Mouse (Mus musculus) ES-E14 (cell line): Measurements from ENCODE around the gene Cnppd1. TPM values are rescaled to one million over a fixed set of nuclear protein-coding genes. Genes with fewer than 3 reads are reported as not detected.

Experiments used
- DNase-seq: peaks from one replicate; pipeline ENCODE4 v3.0.0-alpha.2; 2013; ENCODE audit warnings: low read depth, low spot score
- H3K27ac ChIP-seq: 2 replicates; pipeline ENCODE4 v1.5.1; 2012; ENCODE audit warnings: low read depth, mild to moderate bottlenecking, low read length, moderate library complexity, mixed read lengths; ENCODE audit not compliant: poor library complexity, insufficient read depth, severe bottlenecking
- H3K36me3 ChIP-seq: 2 replicates; pipeline ENCODE4 v1.6.1; 2012; ENCODE audit warnings: mild to moderate bottlenecking, low read length, moderate library complexity, mixed read lengths; ENCODE audit not compliant: control insufficient read depth, poor library complexity, insufficient read depth, severe bottlenecking
- H3K4me1 ChIP-seq, 2 experiments: fragments of 150-350 bp in 1 of 2; sonication (generic) in 1 of 2; 2 replicates each; pipeline ENCODE4 v1.6.1; 2012; ENCODE audit warnings: low read length in 2 of 2, mild to moderate bottlenecking in 1 of 2, mixed read lengths in 1 of 2; ENCODE audit not compliant: control insufficient read depth in 2 of 2, insufficient read depth in 2 of 2, poor library complexity in 1 of 2
- H3K4me3 ChIP-seq, 2 experiments: fragments of 150-350 bp in 1 of 2; sonication (generic) in 1 of 2; 2 replicates each; pipeline ENCODE4 v1.5.1; 2012; ENCODE audit warnings: low read length in 2 of 2, low read depth in 1 of 2, mild to moderate bottlenecking in 1 of 2, mixed read lengths in 1 of 2; ENCODE audit not compliant: insufficient read depth in 1 of 2, poor library complexity in 1 of 2, severe bottlenecking in 1 of 2
- H3K9ac ChIP-seq: 2 replicates; pipeline ENCODE4 v1.6.1; 2012; ENCODE audit warnings: low read depth, mild to moderate bottlenecking, low read length, mixed read lengths; ENCODE audit not compliant: poor library complexity, insufficient read depth, severe bottlenecking
- H3K9me3 ChIP-seq: fragments of 150-350 bp; sonication (generic); 2 replicates; pipeline ENCODE4 v1.6.1; 2012; ENCODE audit warnings: low read depth, mild to moderate bottlenecking, low read length; ENCODE audit not compliant: control insufficient read depth, insufficient read depth
- CHD2 ChIP-seq: IDR thresholded peaks from 2 replicates; pipeline ENCODE4 v1.6.1; 2014; ENCODE audit warnings: mild to moderate bottlenecking, low read depth, low read length, inconsistent platforms
- HCFC1 ChIP-seq: IDR thresholded peaks from 2 replicates; pipeline ENCODE4 v1.6.1; 2012; ENCODE audit warnings: low read length, inconsistent platforms, borderline replicate concordance; ENCODE audit not compliant: insufficient read depth
- MAFK ChIP-seq: IDR thresholded peaks from 2 replicates; pipeline ENCODE4 v1.6.1; 2014; ENCODE audit warnings: mild to moderate bottlenecking, low read depth, low read length, inconsistent platforms; ENCODE audit not compliant: insufficient read depth
- ZC3H11A ChIP-seq: IDR thresholded peaks from 2 replicates; pipeline ENCODE4 v1.6.1; 2012; ENCODE audit warnings: low read depth, mild to moderate bottlenecking, inconsistent platforms, low read length, borderline replicate concordance
- ZNF384 ChIP-seq: IDR thresholded peaks from 2 replicates; pipeline ENCODE4 v1.6.1; 2012; ENCODE audit warnings: low read depth, low read length, inconsistent platforms
- in situ Hi-C, 2 experiments: fragments of 600-800 bp; cut with MboI; formaldehyde crosslinking; loops; one replicate each; pipeline ENCODE4 v1.15.1; 2025; ENCODE audit warnings: low sequenced_read_pairs in 2 of 2, inconsistent platforms in 1 of 2; ENCODE audit not compliant: unreplicated experiment in 2 of 2
- total RNA-seq: library from RNA; depleted of rRNA; stranded (reverse); fragments of 300-350 nt; gene quantifications from 2 replicates; pipeline ENCODE4 v1.2.3, GENCODE M21; 2012

The Cnppd1 gene
- total RNA-seq, 1 experiment = 27.2 TPM

- Histone ChIP-seq H3K4me1 (peaks cover 4 to 5% of the 10 kb centered on the region in 2 experiments; a peak in 2 of 4 replicates), H3K9ac (no peak overlapping the region), H3K27ac (no peak overlapping the region), H3K36me3 (peaks cover 4% of the 10 kb centered on the region; the same call in 1 of the 2 replicates), H3K4me3 (no peak overlapping the region), H3K9me3 (no peaks in the 10 kb centered on the region)
- in situ Hi-C loops = no loop called here
- no peak for DNase-seq
- TF ChIP-seq ZC3H11A (no peak), CHD2 (no peak), HCFC1 (no peak), ZNF384 (no peak), MAFK (no peak)
Observed at GRCm38 (mm10) chr1:75181377-75181870, 38.9 kb upstream of the Cnppd1 start.

GRCm38 (mm10) chr1:75180741-75181140, 38.2 kb upstream of the Cnppd1 start:
- Histone ChIP-seq H3K9ac (peak overlapping the region; percentile 55; the same call in 1 of the 2 replicates), H3K4me3 (peak overlapping the region in 1 of 2 experiments; percentile 81; a peak in 2 of 4 replicates), H3K27ac (no peak overlapping the region), H3K9me3 (no peaks in the 10 kb centered on the region), H3K4me1 (peaks cover 4 to 5% of the 10 kb centered on the region in 2 experiments; a peak in 2 of 4 replicates), H3K36me3 (peaks cover 4% of the 10 kb centered on the region; the same call in 1 of the 2 replicates)
- in situ Hi-C loops = no loop called here
- no peak for DNase-seq
- TF ChIP-seq HCFC1 = no peak
- TF ChIP-seq MAFK = no peak
- no peak for TF ChIP-seq ZNF384
- no peak for TF ChIP-seq CHD2
- no peak for TF ChIP-seq ZC3H11A

- H3K4me3 ChIP-seq = peak within 1 kb of the TSS; percentile 81 to 82
- H3K9ac ChIP-seq = peak within 1 kb of the TSS; percentile 70
- peaks cover 4 to 5% of the 10 kb centered on the region in 2 experiments; a peak in 2 of 4 replicates for H3K4me1 ChIP-seq
- H3K9me3 ChIP-seq = no peaks in the 10 kb centered on the region
- H3K27ac ChIP-seq = no peak within 1 kb of the TSS
- no peak for TF ChIP-seq CHD2
- TF ChIP-seq ZC3H11A = no peak
- TF ChIP-seq ZNF384 = no peak
- no peak for TF ChIP-seq MAFK
- no peak for TF ChIP-seq HCFC1
- H3K36me3 ChIP-seq = peaks cover 4% of the 10 kb centered on the region; the same call in 1 of the 2 replicates
- in situ Hi-C loops = no loop called here
- DNase-seq = peak; percentile 89
Observed at GRCm38 (mm10) chr1:75180105-75180590, 37.6 kb upstream of the Cnppd1 start, which contains the start of gene Abcb6. Abcb6 (minus strand) TSS chr1:75180392.

GRCm38 (mm10) chr1:75179334-75180104, 37.0 kb upstream of the Cnppd1 start:
- DNase-seq = peak; percentile 28
- no peaks in the 10 kb centered on the region for H3K9me3 ChIP-seq
- H3K36me3 ChIP-seq = peaks cover 2% of the 10 kb centered on the region; the same call in 1 of the 2 replicates
- in situ Hi-C loops = no loop called here
- H3K9ac ChIP-seq = peak overlapping the region; percentile 70
- H3K4me1 ChIP-seq = peaks cover 4 to 5% of the 10 kb centered on the region in 2 experiments; a peak in 2 of 4 replicates
- no peak overlapping the region for H3K27ac ChIP-seq
- peak overlapping the region; percentile 81 to 82 for H3K4me3 ChIP-seq
- TF ChIP-seq CHD2 (no peak), MAFK (peak; percentile 70), ZNF384 (peak; percentile 84), HCFC1 (no peak)
